Mouse (Mus musculus) small intestine, adult 2 months (tissue): ENCODE results near the gene Mup20.

ENCODE experiments used
- CTCF ChIP-seq: fragments of 200-500 bp; IDR thresholded peaks from 2 replicates; pipeline ENCODE4 v1.5.1; 2012; ENCODE audit warnings: low read depth, mild to moderate bottlenecking, control low read depth, inconsistent platforms, low read length, moderate library complexity, mixed read lengths; ENCODE audit not compliant: insufficient replicate concordance, insufficient read length; ENCODE audit errors: extremely low read depth
- POLR2A ChIP-seq: fragments of 200-500 bp; IDR thresholded peaks from 2 replicates; pipeline ENCODE4 v1.6.1; 2012; ENCODE audit warnings: low read depth, mild to moderate bottlenecking, control low read depth, inconsistent platforms, low read length, moderate library complexity

DNA sequence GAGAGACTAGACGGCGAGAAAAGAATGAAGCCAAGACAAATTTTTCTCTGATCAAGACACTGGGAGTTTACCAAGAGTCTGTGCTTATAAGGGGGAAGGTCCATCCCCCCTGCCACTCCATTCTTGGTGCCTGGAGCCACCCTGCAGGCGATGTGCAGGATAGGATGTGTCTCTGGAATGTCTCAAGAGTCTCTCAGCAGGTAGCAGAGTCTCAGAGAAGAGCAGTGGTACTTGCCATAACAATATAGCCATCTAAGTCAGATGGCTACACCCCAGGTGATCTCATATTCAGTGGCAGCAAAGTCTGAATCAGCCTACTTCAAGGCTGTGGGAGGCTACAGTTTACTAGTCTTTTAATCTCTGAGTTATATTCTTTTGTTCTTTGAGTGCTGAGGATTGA, 21.2 kb upstream of the Mup20 start:
- TF ChIP-seq POLR2A (no peak), CTCF (no peak)
